Mouse (Mus musculus) left cerebral cortex, adult 8-10 months (tissue): ENCODE results near the gene Pheta1. TPM values are rescaled to one million over a fixed set of nuclear protein-coding genes. Genes with fewer than 3 reads are reported as not detected.
A peak's percentile ranks its signal among the peaks of the same experiment; 100 is the strongest.

ENCODE experiments used
- DNase-seq, 2 experiments: peaks; one replicate each; pipeline ENCODE4 v3.0.0; 2022; ENCODE audit warnings: low spot score in 2 of 2
- total RNA-seq, 4 experiments: library from RNA; stranded (reverse); gene quantifications; 2 replicates each; pipeline ENCODE4 v1.2.4; 2022

Gene Pheta1
- total RNA-seq = 10 to 100 TPM in 2 of 4 experiments, 1 to 10 TPM in 2; 9.3 to 11.0 (median 9.7) TPM

GRCm38 (mm10) chr5:121848743-121849142, at the start of gene Pheta1:
TSS of gene Pheta1 (plus strand) at chr5:121848984.
- peak; percentile 83 to 88 for DNase-seq

DNA sequence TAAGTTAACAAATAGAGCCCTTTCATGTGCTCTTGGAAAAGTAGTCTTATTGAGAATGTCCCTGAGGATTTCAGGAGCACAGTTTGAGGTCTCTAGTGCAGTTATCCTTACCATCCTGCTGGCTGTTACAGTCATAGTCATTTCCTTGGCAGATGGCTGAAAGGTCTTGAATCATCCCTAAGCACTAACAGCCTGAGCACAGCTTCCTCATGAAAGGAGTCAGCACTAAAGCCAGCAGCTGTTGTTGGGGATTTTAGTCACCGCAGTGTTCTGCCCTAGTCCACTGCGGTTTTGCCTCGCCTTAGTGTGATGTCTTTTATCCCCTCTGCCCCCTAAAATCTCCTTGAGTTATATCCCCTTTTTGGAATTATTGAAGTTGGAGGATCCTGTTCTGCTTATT, 41.6 kb upstream of the Pheta1 start:
- no peak for DNase-seq

GRCm38 (mm10) chr5:121808202-121808601, 40.6 kb upstream of the Pheta1 start:
- DNase-seq = no peak

DNA sequence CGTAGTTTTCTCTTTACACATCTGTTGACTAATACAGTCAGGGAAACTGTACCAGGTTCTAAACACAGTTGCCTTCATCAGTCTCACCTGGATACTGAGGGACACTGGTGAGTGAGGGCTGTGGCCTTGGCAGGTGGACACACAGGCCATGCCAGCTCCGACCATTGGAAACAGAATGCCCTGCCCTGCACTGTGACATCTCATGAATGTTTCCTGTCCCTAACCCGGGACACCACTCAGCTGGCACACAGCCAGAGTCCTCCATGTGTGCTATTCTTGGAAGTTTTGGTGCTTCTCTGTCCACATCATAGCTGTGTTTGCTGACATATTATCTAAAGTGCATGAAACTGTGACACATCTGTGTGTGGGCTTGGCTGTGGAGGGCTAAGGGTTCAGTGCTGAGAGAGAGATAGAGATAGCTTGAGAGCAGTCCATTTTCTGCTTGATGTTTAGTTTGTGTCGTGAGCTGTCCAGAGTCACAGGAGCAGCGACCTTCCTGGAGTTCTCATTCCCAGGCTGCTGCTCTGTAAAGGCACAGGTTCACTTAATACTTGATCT, 39.0 kb upstream of the Pheta1 start:
- no peak for DNase-seq

GRCm38 (mm10) chr5:121810331-121811151, 38.2 kb upstream of the Pheta1 start:
- no peak for DNase-seq

GRCm38 (mm10) chr5:121811485-121811931, 37.3 kb upstream of the Pheta1 start:
- DNase-seq = no peak

- DNase-seq = no peak
Observed at GRCm38 (mm10) chr5:121812526-121813243, 36.1 kb upstream of the Pheta1 start.

DNA sequence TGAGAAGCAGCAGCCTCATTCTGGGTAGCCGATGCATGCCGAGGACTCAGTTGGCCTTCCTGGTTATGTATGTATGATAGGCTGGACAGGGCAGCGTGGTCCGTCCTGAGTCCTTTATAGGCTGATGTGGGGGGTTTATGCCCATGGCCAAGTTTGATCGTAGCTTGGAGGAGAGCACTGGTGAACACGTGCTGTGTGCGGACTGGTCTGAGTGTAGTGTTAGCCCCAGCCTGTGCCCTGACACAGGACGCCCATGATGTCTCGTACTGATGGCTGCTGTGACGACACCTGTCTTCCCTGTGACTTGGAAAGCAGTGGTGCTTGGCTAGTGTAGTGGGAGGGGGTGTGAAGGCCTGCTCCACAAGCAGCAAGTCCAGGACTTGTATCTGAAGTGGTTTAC, 35.0 kb upstream of the Pheta1 start:
- no peak for DNase-seq

DNA sequence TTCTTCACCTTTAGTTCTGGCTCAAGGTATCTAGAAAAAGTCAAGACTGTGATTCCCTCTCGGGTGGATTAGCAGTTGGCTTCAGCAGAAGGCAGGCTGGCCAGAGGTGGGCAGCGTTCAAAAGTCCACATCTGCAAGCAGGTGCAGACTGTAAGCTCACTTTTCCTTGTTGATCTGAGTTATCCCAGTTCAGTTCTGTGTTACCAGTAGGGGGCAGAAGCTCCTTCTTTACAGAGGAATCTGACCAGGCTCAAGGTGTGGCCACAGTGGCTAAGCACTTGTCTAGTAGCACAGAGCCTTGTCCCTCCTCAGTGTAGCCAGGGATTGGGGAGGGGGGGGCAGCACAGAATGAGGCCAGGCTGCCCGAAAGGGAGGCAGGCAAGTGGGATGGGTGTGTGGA, 33.7 kb upstream of the Pheta1 start:
- no peak for DNase-seq

GRCm38 (mm10) chr5:121815867-121816380, 32.9 kb upstream of the Pheta1 start:
- no peak for DNase-seq

DNA sequence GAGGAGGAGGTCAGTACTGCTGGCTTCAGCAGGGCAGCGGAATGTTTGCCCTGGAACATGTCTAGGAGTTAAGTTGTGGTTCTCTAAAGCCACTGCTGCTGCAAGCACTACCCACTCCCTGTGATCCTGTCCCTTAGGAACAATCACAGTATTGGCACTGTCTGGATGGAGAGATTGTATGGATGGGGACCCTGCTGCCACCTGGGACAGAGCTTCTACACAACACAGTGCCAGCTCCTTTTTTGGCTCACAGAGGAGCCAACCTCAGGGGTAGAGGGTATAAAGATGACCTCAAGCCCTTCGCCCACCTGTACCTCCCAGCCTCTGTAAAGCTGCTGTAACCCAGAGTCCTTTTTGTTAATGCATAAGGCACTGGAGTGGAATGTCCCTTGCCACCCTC, 32.2 kb upstream of the Pheta1 start:
- no peak for DNase-seq

GRCm38 (mm10) chr5:121817551-121817950, 31.2 kb upstream of the Pheta1 start:
- no peak for DNase-seq

- DNase-seq = no peak
Observed at GRCm38 (mm10) chr5:121818401-121818800, 30.4 kb upstream of the Pheta1 start.

DNA sequence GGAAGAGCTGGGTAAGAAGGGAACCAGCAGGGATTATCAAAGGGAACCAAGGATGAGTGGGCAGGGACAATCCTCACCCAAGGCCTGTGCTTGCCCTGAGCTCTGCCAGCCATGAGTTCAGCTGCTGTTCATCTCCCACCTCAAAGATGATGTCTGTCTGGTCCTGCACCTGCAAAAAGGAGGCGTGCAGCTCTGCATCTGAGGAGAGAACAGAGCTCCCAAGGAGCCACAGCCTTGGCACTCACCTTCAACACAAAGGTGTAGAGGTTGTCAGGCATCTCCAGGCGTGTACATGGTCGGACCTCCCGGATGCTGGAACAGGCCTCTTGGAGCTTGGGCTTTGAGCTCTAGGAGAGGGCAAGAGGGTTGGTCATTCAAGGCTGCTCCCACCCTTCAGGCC, 29.9 kb upstream of the Pheta1 start:
- no peak for DNase-seq

GRCm38 (mm10) chr5:121819559-121819958, 29.2 kb upstream of the Pheta1 start:
- DNase-seq = no peak

GRCm38 (mm10) chr5:121820161-121820560, 28.6 kb upstream of the Pheta1 start:
- no peak for DNase-seq

- no peak for DNase-seq
Observed at GRCm38 (mm10) chr5:121820657-121821056, 28.1 kb upstream of the Pheta1 start.

DNA sequence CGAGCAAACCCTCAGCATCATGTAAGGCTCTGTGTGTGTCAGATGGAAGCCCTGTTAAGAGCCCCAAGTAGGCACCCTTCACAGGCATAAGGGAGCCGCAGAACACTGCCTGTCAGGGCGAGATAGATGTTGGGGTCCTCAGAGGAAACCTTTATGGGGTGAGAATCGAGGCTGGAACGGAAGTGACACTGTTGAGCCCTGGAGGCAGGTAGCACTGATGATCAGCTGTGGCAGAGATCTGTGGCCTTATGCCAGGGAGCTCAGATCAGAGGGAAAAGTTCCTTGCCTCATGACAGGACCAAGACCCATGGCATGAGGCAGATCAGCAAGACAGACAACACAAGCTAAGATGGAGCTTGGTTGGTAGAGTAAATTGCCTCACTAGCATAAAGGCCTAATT, 27.7 kb upstream of the Pheta1 start:
- no peak for DNase-seq

DNA sequence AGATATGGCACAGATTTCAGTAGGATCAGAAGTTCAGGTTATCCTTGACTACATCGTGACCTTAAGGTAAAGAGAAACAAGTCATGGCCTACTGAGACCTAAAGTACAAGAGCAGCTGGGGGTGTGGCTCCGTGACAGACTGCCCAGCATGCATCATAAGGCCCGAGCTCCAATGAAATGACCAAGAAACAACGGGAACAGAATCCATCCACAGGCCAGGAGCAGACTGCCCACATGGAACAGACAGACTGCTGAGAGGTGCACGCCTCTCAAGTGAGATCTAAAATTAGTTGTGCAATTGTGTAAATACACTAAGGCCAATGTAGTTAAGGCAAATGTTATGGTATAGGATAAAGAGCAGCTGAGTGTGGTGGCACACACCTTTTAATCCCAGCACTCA, 27.2 kb upstream of the Pheta1 start:
- no peak for DNase-seq

DNA sequence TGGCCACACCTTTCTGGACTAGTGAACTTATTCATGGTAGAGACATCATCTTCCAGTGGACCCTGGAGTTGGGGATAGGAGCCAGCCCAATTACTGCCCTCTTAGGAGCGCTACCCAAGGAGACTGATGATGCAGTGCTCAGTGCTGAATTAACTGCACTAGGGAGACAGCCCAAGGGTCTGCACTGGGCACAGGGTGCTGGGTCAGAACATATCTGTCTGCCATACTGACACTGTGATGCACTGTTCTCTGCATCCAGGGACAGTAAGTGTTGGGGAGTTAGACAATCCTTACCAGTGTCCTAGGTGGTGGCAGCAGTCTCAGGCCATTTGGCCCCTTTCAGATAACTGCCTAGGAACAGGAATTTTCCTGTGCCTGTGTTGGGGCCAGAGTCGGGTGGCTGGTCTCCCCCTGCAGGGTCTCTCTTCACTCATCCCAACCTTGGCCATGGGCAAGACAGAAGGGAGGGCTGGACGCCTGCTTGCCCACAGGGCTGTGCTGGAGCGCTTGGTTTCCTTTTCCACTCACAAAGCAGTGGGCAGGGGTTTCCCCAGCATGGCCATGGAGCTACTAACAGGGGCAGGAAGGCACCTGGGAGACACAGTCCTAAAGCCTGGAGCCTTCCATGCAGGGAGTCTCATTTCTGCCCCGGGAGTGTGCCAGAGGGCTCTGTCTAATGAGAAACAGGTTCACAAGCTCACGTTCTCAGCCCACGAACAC, 25.8 kb upstream of the Pheta1 start:
- no peak for DNase-seq

- no peak for DNase-seq
Observed at GRCm38 (mm10) chr5:121823668-121824067, 25.1 kb upstream of the Pheta1 start.
